Mouse (Mus musculus): Measurements from ENCODE around the gene Trim50. TPM values are rescaled to one million over a fixed set of nuclear protein-coding genes. Genes with fewer than 3 reads are reported as not detected.

The Trim50 gene
- total RNA-seq (2015; ENCODE audit: low replicate concordance) (not detected in 2 replicates), total RNA-seq (2017; ENCODE audit: low replicate concordance) (not detected in 2 replicates)

- no peak for ATAC-seq (replicated peaks; ENCODE audit: low FRiP score, poor library complexity, severe bottlenecking)
Observed at GRCm38 (mm10) chr5:135352995-135353394, at the start of gene Trim50. TSS of gene Trim50 (plus strand) at chr5:135353295.

- ATAC-seq (replicated peaks; ENCODE audit: low FRiP score, poor library complexity, severe bottlenecking), result 0 out of 2 replicates have a peak, but pooled peaks have one; percentile 39
Observed at GRCm38 (mm10) chr5:135306321-135306965, 46.7 kb upstream of the Trim50 start.

GRCm38 (mm10) chr5:135316177-135316576 lies 36.9 kb upstream of the Trim50 start:
- no peak for ATAC-seq (replicated peaks; ENCODE audit: low FRiP score, poor library complexity, severe bottlenecking)

- no peak for ATAC-seq (replicated peaks; ENCODE audit: low FRiP score, poor library complexity, severe bottlenecking)
Observed at GRCm38 (mm10) chr5:135319856-135320255, 33.2 kb upstream of the Trim50 start.

GRCm38 (mm10) chr5:135322197-135322596 lies 30.9 kb upstream of the Trim50 start:
- no peak for ATAC-seq (replicated peaks; ENCODE audit: low FRiP score, poor library complexity, severe bottlenecking)

- no peak for ATAC-seq (replicated peaks; ENCODE audit: low FRiP score, poor library complexity, severe bottlenecking)
Observed at GRCm38 (mm10) chr5:135326121-135326659, 26.9 kb upstream of the Trim50 start.

GRCm38 (mm10) chr5:135329471-135329870 lies 23.6 kb upstream of the Trim50 start:
- ATAC-seq (replicated peaks; ENCODE audit: low FRiP score, poor library complexity, severe bottlenecking), result no peak

GRCm38 (mm10) chr5:135330201-135330600 lies 22.9 kb upstream of the Trim50 start:
- no peak for ATAC-seq (replicated peaks; ENCODE audit: low FRiP score, poor library complexity, severe bottlenecking)

- ATAC-seq (replicated peaks; ENCODE audit: low FRiP score, poor library complexity, severe bottlenecking), result no peak
Observed at GRCm38 (mm10) chr5:135331161-135331560, 21.9 kb upstream of the Trim50 start.

GRCm38 (mm10) chr5:135337575-135337974 lies 15.5 kb upstream of the Trim50 start:
- no peak for ATAC-seq (replicated peaks; ENCODE audit: low FRiP score, poor library complexity, severe bottlenecking)

GRCm38 (mm10) chr5:135345989-135346388 lies 7.1 kb upstream of the Trim50 start:
- ATAC-seq (replicated peaks; ENCODE audit: low FRiP score, poor library complexity, severe bottlenecking), result 0 out of 2 replicates have a peak, but pooled peaks have one; percentile 13

GRCm38 (mm10) chr5:135346430-135346829 lies 6.7 kb upstream of the Trim50 start:
- ATAC-seq (replicated peaks; ENCODE audit: low FRiP score, poor library complexity, severe bottlenecking), result no peak

GRCm38 (mm10) chr5:135347511-135348011 lies 5.5 kb upstream of the Trim50 start:
- no peak for ATAC-seq (replicated peaks; ENCODE audit: low FRiP score, poor library complexity, severe bottlenecking)

GRCm38 (mm10) chr5:135349862-135350261 lies 3.2 kb upstream of the Trim50 start, which contains the start of gene Fkbp6:
TSS of gene Fkbp6 (minus strand) at chr5:135350044.
- ATAC-seq (replicated peaks; ENCODE audit: low FRiP score, poor library complexity, severe bottlenecking), result no peak

- ATAC-seq (replicated peaks; ENCODE audit: low FRiP score, poor library complexity, severe bottlenecking), result no peak
Observed at GRCm38 (mm10) chr5:135351606-135352005, 1.5 kb upstream of the Trim50 start.

- ATAC-seq (replicated peaks; ENCODE audit: low FRiP score, poor library complexity, severe bottlenecking), result 0 out of 2 replicates have a peak, but pooled peaks have one; percentile 36
Observed at GRCm38 (mm10) chr5:135353564-135353963, 469 bp downstream of the Trim50 start.

- no peak for ATAC-seq (replicated peaks; ENCODE audit: low FRiP score, poor library complexity, severe bottlenecking)
Observed at GRCm38 (mm10) chr5:135356090-135356489, 3.0 kb downstream of the Trim50 start.

- ATAC-seq (replicated peaks; ENCODE audit: low FRiP score, poor library complexity, severe bottlenecking), result no peak
Observed at GRCm38 (mm10) chr5:135357556-135357955, 4.5 kb downstream of the Trim50 start.

GRCm38 (mm10) chr5:135359772-135360171 lies 6.7 kb downstream of the Trim50 start:
- 0 out of 2 replicates have a peak, but pooled peaks have one; percentile 16 for ATAC-seq (replicated peaks; ENCODE audit: low FRiP score, poor library complexity, severe bottlenecking)

- no peak for ATAC-seq (replicated peaks; ENCODE audit: low FRiP score, poor library complexity, severe bottlenecking)
Observed at GRCm38 (mm10) chr5:135362572-135362971, 9.5 kb downstream of the Trim50 start.

GRCm38 (mm10) chr5:135363540-135363939 lies 10.4 kb downstream of the Trim50 start:
- ATAC-seq (replicated peaks; ENCODE audit: low FRiP score, poor library complexity, severe bottlenecking), result no peak

Measured in erythroblast, adult 5-6 weeks (primary cell).